Mouse (Mus musculus) stomach, postnatal 0 days (tissue): ENCODE results near the gene Kif26a.

Source experiments
- CTCF ChIP-seq: IDR thresholded peaks from 2 replicates; pipeline ENCODE4 v1.5.1; 2016; ENCODE audit warnings: antibody characterized with exemption, low read depth, mild to moderate bottlenecking, moderate library complexity
- EP300 ChIP-seq: optimal IDR thresholded peaks from 2 replicates; pipeline ENCODE3; 2016; ENCODE audit warnings: antibody characterized with exemption

DNA sequence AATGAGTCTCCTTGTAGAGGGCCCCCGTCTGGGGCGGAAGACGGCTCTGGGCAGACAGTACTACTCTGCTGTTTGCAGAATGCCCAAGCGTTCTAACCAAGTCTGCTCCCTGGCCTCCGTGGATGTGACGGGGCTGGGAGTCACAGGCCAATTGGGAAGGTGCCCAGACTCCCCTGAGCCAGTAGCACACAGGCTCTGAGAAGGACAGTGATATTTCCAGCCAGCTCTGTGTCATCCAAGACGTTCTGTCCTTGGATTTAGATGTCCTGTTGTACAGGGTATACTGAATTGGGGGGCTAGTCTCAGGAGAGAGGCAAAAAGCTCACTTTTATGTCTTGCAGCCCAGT lies 36.6 kb downstream of the Kif26a start:
- TF ChIP-seq CTCF (no peak), EP300 (no peak)
